Mouse (Mus musculus) midbrain, embryonic 12.5 days (tissue): Measurements from ENCODE around the gene Olfr868. TPM values are rescaled to one million over a fixed set of nuclear protein-coding genes. Genes with fewer than 3 reads are reported as not detected.

Experiments used
- ATAC-seq: fragments of 200-750 bp; cut with Nextera tagmentation; 2 replicates; pipeline ENCODE4 v1.8.0; 2017; ENCODE audit warnings: low read depth, moderate TSS enrichment, moderate library complexity; ENCODE audit not compliant: low FRiP score
- H3K27ac ChIP-seq: fragments of 300-500 bp; sonication (generic); replicated peaks from 2 replicates; pipeline ENCODE4 v1.5.1; 2016; ENCODE audit warnings: mild to moderate bottlenecking
- H3K27me3 ChIP-seq: fragments of 300-500 bp; sonication (generic); 2 replicates; pipeline ENCODE4 v1.6.1; 2016; ENCODE audit warnings: mild to moderate bottlenecking
- H3K36me3 ChIP-seq: fragments of 300-500 bp; sonication (generic); 2 replicates; pipeline ENCODE4 v1.6.1; 2016
- H3K4me1 ChIP-seq: fragments of 300-500 bp; sonication (generic); 2 replicates; pipeline ENCODE4 v1.6.1; 2016
- H3K4me2 ChIP-seq: fragments of 300-500 bp; sonication (generic); replicated peaks from 2 replicates; pipeline ENCODE4 v1.6.1; 2016; ENCODE audit warnings: mild to moderate bottlenecking, moderate library complexity
- H3K4me3 ChIP-seq: fragments of 300-500 bp; sonication (generic); 2 replicates; pipeline ENCODE4 v1.5.1; 2016; ENCODE audit warnings: mild to moderate bottlenecking
- H3K9ac ChIP-seq: fragments of 300-500 bp; sonication (generic); replicated peaks from 2 replicates; pipeline ENCODE4 v1.6.1; 2016; ENCODE audit warnings: mild to moderate bottlenecking, moderate library complexity
- H3K9me3 ChIP-seq: fragments of 300-500 bp; sonication (generic); 2 replicates; pipeline ENCODE4 v1.6.1; 2016; ENCODE audit warnings: mild to moderate bottlenecking
- WGBS: fragments of 180-500 bp; shearing (Covaris S2); methylation state at CpG from one replicate; pipeline ENCODE4 v1.1.7; 2016; 5-methylcytosine and 5-hydroxymethylcytosine counted together
- polyA plus RNA-seq: library from polyadenylated mRNA; unstranded; fragments of >200 nt; fragmentation: Nextera tagmentation; extraction: Ambion mirVana; gene quantifications from 2 replicates; pipeline ENCODE4 v1.2.1, GENCODE M21; 2016

Olfr868 gene
- polyA plus RNA-seq, result not detected in 2 replicates

DNA sequence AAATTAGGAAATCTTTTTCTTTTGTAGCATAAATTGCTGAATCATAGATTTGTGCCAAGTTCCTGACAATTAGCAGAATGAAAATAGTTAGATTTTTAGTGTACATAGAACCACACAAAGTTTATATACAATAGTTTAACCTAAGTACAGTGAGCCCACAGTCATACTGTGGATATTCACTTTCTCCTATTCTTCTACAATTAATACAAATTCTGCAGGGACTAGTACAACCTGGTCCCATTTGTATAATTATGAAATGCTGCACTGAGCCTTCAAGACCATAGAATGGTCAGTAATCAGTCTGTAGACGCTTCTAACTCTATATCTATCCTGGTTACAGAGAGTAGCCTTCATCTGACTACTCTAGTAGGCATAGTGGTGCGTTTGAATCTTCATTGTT lies at the start of gene Olfr868:
Gene Olfr868 (plus strand): TSS at position 301 of the 400 bp plus-strand sequence.
- Histone ChIP-seq H3K9ac (no peak within 1 kb of the TSS), H3K36me3 (no peaks in the 10 kb centered on the region), H3K4me2 (no peak within 1 kb of the TSS), H3K4me1 (no peaks in the 10 kb centered on the region), H3K27ac (no peak within 1 kb of the TSS), H3K4me3 (no peak within 1 kb of the TSS), H3K9me3 (peaks cover 12% of the 10 kb centered on the region), H3K27me3 (no peaks in the 10 kb centered on the region)
- ATAC-seq, result no peak
- 50% methylated on average over 2 of the region's 2 CpGs for WGBS

- WGBS, result 74% methylated on average over 1 of the region's 1 CpGs
- no peaks in the 10 kb centered on the region for H3K4me1 ChIP-seq
- no peaks in the 10 kb centered on the region for H3K36me3 ChIP-seq
- no peak within 1 kb of the TSS for H3K4me3 ChIP-seq
- no peak within 1 kb of the TSS for H3K9ac ChIP-seq
- ATAC-seq, result no peak
- no peak within 1 kb of the TSS for H3K4me2 ChIP-seq
- H3K27me3 ChIP-seq, result no peaks in the 10 kb centered on the region
- H3K9me3 ChIP-seq, result 0 out of 2 replicates have a peak, but pooled peaks cover 5% of the 10 kb centered on the region
- H3K27ac ChIP-seq, result no peak within 1 kb of the TSS
These were observed 41.0 kb upstream of the Olfr868 start, which contains the start of gene Olfr867 for GRCm38 (mm10) chr9:20057462-20057861. Olfr867 (minus strand) TSS chr9:20057562.

DNA sequence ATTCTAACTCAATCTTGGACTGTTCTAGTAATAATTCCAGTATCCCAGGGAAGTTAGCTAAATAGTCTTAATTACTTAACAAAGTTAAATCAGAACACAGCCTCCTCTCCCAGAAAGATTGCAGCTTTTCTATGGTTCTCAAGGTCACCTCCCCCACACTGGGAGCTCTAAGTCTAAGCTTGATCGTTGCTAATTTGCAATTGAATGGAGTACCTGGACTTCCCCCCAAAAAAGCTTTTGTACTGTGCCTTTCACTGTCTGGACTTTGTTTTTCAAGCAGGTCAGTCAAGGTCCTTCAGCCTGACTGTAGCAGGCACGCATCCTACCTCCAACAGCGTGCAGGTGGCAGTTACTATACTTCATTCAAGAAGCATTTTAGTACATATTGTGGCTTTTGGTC lies 28.2 kb upstream of the Olfr868 start:
- ATAC-seq, result no peak
- Histone ChIP-seq H3K9ac (no peak overlapping the region), H3K27me3 (no peaks in the 10 kb centered on the region), H3K4me2 (no peak overlapping the region), H3K36me3 (no peaks in the 10 kb centered on the region), H3K9me3 (peaks cover 25% of the 10 kb centered on the region), H3K4me1 (no peaks in the 10 kb centered on the region), H3K4me3 (no peak overlapping the region), H3K27ac (no peak overlapping the region)
- 72% methylated on average over 3 of the region's 3 CpGs for WGBS

DNA sequence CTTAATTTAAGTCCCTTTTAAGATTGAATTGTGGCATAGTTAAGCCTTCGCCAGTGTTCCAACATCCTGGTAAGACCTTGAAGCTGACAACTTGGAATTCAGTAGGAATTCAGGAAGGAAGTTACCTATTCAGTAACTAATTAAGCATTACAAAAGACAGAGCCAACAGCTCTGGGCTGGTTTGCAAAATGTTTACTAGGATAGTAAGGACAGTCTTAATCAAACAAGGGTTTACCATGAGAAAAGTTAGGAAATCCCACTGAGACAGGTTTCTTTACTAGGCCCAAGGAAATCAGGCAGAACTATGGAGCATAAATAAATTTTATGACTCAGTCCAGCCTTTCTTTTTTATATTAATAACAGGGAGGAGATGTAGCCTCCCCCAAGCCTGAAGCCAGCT lies 27.1 kb upstream of the Olfr868 start:
- H3K9me3 ChIP-seq, result peaks cover 35% of the 10 kb centered on the region
- WGBS, result 86% methylated on average over 1 of the region's 1 CpGs
- no peak overlapping the region for H3K4me3 ChIP-seq

DNA sequence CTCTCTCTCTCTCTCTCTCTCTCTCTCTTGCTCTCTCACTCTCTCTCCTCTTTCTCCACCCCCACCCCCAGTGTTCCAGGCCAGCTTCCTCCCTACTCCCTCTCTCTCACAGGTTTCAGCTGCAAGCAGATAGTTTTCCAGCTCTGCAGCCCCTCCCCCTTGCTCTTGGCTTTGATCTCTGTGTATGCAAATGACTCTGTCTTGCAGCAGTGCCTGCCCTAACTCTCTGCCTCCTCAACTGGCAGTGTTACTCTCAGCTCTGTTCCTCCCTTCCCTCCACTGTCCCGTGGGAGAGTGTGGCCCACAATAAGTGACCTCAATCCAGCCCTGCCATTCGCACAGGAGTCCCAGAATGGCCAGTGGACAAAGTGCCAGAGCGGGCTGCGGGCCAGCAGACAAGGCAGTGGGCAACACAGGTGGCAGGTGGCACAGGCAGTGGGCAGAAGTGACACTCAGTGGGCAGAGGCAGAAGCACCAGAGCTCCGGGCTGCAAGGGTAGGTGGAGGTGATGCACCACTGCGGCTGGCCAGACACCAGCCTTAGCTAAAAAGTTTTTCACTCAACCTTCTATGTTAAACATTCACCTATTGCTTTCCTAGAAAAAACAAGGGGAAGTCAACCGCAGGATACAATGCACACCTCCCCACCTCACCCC lies 24.8 kb upstream of the Olfr868 start:
- Histone ChIP-seq H3K9me3 (peaks cover 45% of the 10 kb centered on the region), H3K27ac (no peak overlapping the region), H3K4me1 (no peaks in the 10 kb centered on the region), H3K9ac (no peak overlapping the region), H3K4me3 (no peak overlapping the region), H3K27me3 (no peaks in the 10 kb centered on the region), H3K4me2 (no peak overlapping the region), H3K36me3 (no peaks in the 10 kb centered on the region)
- no peak for ATAC-seq
- 79% methylated on average over 7 of the region's 7 CpGs for WGBS

More for the DNA sequence above, 27.1 kb upstream of the Olfr868 start:
- ATAC-seq, result no peak
- no peaks in the 10 kb centered on the region for H3K4me1 ChIP-seq
- no peaks in the 10 kb centered on the region for H3K36me3 ChIP-seq
- H3K9ac ChIP-seq, result no peak overlapping the region
- no peaks in the 10 kb centered on the region for H3K27me3 ChIP-seq
- no peak overlapping the region for H3K4me2 ChIP-seq
- no peak overlapping the region for H3K27ac ChIP-seq

GRCm38 (mm10) chr9:20128709-20129108 lies 30.3 kb downstream of the Olfr868 start, which contains the start of gene Olfr869:
Olfr869 (plus strand) TSS chr9:20129009.
- no peak within 1 kb of the TSS for H3K9ac ChIP-seq
- no peak within 1 kb of the TSS for H3K27ac ChIP-seq
- no peak within 1 kb of the TSS for H3K4me3 ChIP-seq
- H3K4me2 ChIP-seq, result no peak within 1 kb of the TSS
- H3K36me3 ChIP-seq, result no peaks in the 10 kb centered on the region
- no peaks in the 10 kb centered on the region for H3K4me1 ChIP-seq
- WGBS, result 81% methylated on average over 2 of the region's 2 CpGs
- peaks cover 3% of the 10 kb centered on the region; the same call in 1 of the 2 replicates for H3K9me3 ChIP-seq
- ATAC-seq, result no peak
- H3K27me3 ChIP-seq, result no peaks in the 10 kb centered on the region

GRCm38 (mm10) chr9:20149706-20150105 lies 51.3 kb downstream of the Olfr868 start:
- H3K4me1 ChIP-seq, result no peaks in the 10 kb centered on the region
- H3K9me3 ChIP-seq, result peaks cover 44% of the 10 kb centered on the region
- ATAC-seq, result no peak
- H3K4me3 ChIP-seq, result no peak overlapping the region
- no peak overlapping the region for H3K4me2 ChIP-seq
- H3K36me3 ChIP-seq, result no peaks in the 10 kb centered on the region
- H3K27me3 ChIP-seq, result no peaks in the 10 kb centered on the region
- no peak overlapping the region for H3K27ac ChIP-seq
- H3K9ac ChIP-seq, result no peak overlapping the region
- 85% methylated on average over 3 of the region's 3 CpGs for WGBS

Other genes with a start within 250 kb of the Olfr868 start
- not detected in 2 replicates for gene Olfr860, start 248.9 kb upstream of the Olfr868 start, polyA plus RNA-seq
- not detected in 2 replicates for gene Olfr862, start 210.6 kb upstream of the Olfr868 start, polyA plus RNA-seq
- 0.23 and 0.24 TPM in 2 replicates for gene Olfr77, start 181.8 kb upstream of the Olfr868 start, polyA plus RNA-seq
- gene Olfr866, start 70.6 kb upstream of the Olfr868 start, polyA plus RNA-seq, result not detected in 2 replicates
- not detected in 2 replicates for gene Olfr867, start 41.1 kb upstream of the Olfr868 start, polyA plus RNA-seq
- not detected in 2 replicates for gene Olfr869, start 30.4 kb downstream of the Olfr868 start, polyA plus RNA-seq
- not detected in 2 replicates for gene Olfr870, start 75.4 kb downstream of the Olfr868 start, polyA plus RNA-seq
- gene Olfr871, start 113.6 kb downstream of the Olfr868 start, polyA plus RNA-seq, result not detected in 2 replicates
- not detected in 2 replicates for gene Olfr872, start 138.5 kb downstream of the Olfr868 start, polyA plus RNA-seq
- gene Olfr39, start 183.7 kb downstream of the Olfr868 start, polyA plus RNA-seq, result not detected in 2 replicates
- gene Olfr873, start 199.9 kb downstream of the Olfr868 start, polyA plus RNA-seq, result not detected in 2 replicates
- 0.11 TPM in 1 of 2 replicates, not detected in the other for gene Olfr18, start 237.5 kb downstream of the Olfr868 start, polyA plus RNA-seq